Mouse (Mus musculus) G1E-ER4 (cell line): ENCODE results near the gene Sf1. TPM values are rescaled to one million over a fixed set of nuclear protein-coding genes. Genes with fewer than 3 reads are reported as not detected.

Source experiments
- GATA1 ChIP-seq: IDR thresholded peaks from one replicate; pipeline ENCODE4 v1.8.0; 2012; ENCODE audit warnings: low read length, inconsistent platforms
- polyA plus RNA-seq: library from polyadenylated mRNA; stranded (reverse); fragments of >175 nt; gene quantifications from 2 replicates; pipeline ENCODE4 v1.2.3, GENCODE M21; 2012

Gene Sf1
- polyA plus RNA-seq, 1 experiment: 2,221 TPM

DNA sequence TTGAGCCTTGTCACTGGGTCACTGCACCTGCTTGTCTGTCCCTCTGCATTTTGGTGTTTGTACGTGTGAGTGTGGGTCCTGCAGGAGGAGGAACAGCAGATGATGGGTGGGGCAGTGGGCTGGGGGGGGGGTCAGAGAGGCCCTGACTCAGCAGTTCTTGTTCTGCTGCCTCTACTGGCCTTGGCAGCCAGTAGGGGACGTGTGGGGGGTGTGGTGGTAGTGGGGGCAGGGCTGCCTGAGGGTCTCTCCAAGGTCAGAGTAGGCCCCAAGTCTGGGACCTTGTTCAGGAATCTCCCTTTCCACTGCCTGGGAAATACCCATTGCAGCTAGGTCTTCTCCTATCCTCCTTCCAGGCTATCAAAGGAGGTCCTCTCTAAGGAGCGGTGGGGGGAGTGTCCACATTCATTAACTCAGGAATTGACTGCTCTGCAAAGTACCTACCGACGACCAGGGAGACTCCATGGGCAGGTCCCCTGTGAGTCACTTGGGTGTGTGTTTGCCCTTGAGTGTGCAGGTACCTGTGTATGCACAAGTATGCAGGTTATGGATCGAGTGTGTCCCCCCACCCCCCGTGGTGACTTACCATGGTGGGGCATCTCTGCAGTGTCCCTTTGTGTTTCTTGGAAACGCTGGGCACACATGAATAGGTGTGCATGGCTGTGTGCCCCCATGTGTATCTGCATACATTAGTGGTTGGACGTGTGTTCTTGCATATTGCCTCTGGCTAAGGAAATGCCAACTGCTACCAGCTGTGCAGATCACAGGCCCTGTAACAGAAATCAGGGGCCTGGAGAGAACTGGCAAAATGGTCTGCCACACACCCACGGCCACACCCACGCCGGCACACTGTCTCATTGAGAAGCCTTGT, 53.6 kb downstream of the Sf1 start:
- no peak for TF ChIP-seq GATA1

DNA sequence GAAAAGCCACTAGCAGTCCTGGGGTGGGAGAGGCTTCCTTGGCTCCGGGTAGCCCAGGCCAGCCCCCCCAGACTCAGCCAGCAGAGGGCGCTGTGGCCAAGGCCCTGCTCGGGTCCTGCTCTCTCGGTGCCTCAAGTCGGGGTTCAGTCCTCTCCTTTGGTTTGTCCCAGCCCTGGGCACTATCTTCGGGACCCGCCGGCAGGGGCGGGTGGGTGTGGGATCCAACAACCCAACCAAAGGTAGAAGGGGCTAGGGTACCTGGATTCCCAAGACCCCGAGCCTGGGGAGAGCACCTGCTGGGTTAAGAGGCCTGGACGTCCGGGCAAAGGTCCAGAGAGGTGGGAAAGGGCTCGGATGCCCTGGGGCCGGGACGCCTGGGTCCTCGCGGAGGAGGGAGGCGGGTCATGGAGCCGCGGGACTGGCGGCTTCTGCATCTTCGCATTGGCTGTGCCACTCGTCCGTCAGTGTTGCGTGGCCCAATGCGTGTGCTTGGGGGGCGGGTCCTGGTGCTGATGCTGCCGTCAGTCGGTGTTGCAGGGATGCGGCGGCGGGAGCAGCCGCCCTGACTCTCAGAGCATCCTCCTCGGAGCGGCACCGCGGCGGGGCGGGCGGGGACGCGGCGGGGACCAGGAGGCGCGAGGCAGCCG, 54.9 kb downstream of the Sf1 start, which contains the start of gene Nrxn2:
Gene Nrxn2, plus strand, starts transcription at position 499 of the 647 bp plus-strand sequence.
- no peak for TF ChIP-seq GATA1

DNA sequence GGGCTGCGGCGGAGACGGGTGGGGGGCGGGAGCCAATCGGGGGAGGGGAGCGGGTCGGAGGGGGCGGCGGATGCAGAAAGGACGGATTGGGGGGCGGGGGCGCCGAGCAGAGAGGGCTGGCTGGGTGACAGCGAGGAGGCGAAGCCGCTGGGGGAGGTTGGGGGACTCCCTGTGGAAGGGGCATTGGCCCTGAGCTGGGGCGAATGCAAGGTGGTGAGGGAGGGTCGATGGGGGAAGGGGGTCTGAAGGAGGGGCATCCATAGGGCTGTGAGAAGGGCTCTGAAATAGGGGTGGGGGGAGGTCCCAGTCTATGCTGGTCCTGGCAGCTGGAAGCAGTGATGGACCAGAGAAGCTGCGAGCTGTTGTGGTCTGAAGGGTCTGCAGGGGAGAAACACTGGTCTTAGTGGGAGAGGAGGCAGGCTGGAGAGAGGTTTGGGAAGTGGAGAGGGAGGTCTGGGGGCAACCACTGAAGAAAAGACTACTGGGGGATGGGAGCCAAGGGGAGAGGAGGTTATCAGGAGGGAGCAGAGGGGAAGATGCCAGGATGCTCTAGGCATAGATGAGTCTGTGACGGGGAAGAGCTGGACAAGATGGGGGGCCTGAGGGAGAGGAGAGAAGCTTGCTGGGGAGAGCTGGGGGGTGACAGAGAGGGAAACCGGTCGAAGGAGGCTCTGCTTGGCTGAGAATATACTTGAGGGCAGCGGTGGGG, 55.6 kb downstream of the Sf1 start:
- TF ChIP-seq GATA1: no peak

DNA sequence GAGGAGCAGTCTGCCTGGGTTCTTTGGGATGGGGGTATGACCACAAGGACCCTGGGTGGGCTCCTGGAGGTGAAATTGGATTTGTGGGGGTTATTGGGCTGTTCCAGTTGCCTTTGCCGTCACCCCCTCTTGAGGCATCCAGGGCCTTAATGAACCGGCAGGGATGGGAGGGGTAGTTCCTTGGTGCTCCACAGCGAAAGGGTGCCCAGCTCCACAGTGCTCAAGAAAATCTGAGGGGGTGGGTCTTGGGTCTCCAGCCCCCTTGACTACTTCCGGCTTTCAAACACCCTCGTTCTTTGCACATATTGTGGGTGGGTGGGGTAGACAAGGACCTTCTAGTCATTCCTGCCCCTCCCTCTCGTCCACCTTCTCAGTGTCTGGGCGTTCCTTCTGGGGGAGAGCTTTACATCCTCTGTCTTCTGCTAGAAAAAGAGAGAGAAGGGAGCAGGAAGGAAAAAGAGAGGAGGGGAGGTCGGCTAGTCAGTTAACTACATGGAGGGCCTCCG, 56.4 kb downstream of the Sf1 start:
- TF ChIP-seq GATA1: no peak

DNA sequence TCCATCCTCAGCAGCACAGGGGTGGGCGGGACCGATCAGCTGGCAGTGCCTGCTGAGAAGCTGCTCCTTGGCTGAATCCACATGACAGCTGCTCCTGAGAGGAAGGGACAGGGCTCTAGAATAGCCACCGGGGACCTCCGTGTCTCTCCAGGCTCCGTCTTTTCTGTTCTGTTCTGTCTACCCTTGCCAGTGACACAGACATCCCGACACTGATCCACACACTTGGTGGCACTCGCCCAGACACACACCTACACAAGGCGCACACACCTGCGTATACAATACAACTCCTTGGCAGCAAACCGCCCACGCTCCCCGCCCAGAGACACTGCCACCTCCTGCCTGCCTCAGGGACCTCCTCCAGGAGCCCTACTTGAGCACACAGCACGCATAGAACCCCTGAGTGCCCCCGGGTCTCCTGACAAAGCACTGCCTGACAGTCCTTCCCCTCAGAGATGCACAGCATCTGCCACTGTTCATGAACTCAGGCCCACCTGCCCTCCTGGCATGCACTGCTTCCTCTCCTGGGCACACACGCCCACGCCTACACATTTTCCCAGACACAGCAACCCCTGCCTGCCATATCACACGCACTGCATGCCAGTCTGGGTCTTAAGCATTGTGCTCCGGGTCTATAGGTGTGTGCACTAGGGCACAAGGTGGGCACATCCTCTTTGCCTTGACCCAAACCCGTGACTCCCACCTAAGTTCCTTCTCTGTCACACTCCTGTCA, 57.2 kb downstream of the Sf1 start:
- no peak for TF ChIP-seq GATA1

DNA sequence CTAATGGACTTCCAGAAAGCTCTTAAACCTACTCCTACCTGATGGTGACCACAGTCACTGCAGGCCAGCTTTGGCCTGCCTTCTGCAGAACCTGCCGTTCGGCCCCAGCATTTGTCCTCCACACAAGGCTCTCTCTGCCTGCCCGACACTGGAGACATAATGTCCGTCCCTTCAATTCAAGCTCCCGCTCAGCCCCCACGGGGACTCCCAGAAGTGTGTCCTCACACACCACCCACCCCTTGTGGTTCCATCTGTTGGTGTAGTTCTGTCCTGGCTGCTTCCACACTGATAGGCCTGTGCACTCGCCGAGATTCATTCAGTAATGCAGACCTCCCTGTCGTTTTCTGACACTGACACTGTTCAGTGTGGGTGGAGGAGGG, 57.7 kb downstream of the Sf1 start:
- TF ChIP-seq GATA1: no peak

DNA sequence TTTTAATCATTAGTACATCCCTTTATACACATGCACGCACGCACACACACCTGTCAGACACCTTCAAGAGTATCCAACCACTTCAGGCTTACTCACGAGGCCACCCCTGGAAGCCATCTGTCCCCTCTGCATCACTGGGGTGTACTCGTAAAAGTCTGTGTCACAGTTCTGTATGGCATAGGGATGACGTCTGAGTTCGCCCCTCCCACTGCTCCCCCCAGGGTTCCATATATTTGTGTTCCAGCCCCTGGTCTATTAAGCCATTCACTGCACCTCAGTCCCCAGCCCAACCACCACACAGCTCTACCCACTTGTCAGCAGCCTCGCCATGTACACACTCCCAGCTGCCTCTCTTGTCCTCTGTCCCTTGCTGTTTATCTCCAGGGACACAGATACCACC, 58.5 kb downstream of the Sf1 start:
- TF ChIP-seq GATA1: no peak

DNA sequence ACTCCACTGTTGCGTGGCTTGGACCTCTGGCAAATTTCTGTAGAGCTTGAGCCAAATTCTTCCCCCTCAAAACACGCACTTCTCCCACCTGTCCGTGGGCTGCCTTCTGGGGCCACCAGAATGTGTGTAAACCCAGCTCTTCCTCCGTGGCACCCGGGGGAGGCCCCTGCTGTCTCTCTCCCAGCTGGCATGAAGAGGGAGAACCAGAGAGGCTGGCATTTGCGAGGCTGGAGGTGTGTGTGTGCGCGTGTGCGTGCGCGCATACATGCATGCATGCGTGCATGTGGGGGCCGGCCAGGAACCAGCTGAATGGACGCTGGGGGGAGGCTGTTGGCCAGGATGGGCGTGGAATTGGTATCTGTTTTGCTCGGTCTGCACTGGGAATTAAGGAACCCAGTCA, 59.8 kb downstream of the Sf1 start:
- no peak for TF ChIP-seq GATA1

DNA sequence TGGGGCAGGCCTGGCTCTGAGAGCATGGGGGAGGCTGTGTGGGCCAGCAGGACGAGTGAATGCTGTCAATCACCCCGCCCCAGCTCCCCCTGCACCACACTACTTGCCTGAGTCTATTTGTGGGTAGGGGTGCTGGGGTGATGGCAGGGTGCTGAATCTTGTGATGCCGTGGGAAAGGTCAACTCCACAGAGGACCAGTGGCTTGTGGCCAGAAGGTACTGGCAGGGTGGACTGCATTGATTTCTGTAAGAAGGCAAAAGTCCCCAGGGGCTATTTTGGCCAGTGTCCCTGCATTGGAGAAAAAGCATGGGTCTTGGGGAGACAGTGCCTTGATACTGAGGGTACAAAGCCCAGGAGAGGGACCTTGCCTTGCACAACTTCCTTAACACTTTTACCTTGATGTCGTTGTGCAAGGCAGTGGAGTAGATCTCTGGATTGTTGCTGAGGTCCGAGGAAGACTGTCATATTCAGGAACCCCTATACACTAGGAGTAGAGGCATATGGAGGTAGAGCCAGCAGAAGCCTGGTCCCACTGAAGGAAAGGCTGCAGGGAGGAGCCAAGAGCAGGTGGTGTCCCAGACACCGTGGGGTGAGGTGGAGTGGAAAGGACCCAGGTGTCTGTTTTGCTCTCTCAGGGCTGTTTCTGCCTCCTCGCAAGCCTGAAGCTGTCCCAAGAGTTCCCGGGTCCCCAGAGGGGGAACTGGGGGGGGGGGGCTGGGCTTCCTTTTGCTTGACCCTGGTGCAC, 60.8 kb downstream of the Sf1 start:
- TF ChIP-seq GATA1: no peak

DNA sequence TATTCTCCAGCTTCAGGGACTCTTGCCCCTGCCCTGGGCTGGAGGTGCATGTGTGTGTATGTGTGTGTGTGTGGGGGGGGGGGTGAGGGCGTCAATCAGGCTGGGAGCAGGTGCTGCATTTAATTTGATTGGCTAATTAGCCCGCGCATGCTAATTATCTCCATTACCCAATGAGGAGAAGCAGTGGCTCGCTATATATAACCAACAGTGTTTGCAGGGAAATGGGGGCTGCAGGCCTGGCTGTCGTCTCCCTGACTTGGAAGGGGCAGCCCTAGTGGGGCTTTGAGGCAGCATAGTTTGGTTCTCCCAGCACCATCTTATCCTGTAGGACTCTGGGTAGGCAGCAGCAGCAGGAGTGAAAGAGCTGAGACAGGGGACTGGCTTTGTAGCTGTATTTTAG, 62.1 kb downstream of the Sf1 start:
- no peak for TF ChIP-seq GATA1

DNA sequence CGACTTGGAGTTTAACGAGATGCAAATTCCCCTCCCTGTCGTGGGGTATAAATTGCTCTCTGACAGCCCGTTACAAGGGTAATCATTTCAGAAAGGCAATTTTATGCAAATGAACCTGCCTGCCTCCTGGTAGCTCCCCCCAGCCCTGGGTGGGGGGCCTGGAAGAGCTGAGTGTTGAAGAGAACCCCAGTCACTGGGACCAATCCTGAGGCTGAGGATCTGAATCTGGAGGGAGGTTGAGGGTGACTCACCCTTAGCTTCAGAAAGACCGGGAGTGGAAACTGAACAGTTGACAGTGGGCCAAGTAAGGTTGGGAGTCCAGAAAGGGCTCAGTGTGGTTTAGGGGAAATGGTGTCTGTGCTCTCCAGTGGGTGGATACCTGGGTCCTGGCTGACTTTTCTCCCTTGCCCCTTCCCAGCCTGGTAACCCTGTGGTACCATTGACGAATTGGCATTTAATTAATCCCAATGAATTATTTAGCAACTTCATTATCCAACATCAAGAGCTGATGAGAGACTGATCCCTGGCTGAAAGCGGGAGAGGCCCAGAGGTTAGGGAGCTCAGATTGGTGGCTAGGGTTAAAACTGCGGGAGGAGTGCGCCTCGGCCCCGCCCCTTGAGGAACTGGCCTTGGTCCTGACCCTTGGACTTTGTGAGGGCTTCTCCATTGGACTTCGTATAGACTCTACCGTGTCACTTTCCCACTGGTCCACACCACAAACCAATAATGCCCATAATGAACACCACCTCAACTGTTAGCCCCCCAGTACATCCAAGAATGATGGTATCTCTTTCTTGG, 63.4 kb downstream of the Sf1 start:
- no peak for TF ChIP-seq GATA1

Other genes with a start within 250 kb of the Sf1 start
- 82.9 and 91.0 TPM in 2 replicates for gene Sac3d1, start 245.0 kb upstream of the Sf1 start, polyA plus RNA-seq
- 89.0 and 122 TPM in 2 replicates for gene Snx15, start 235.4 kb upstream of the Sf1 start, polyA plus RNA-seq
- gene Batf2, start 222.7 kb upstream of the Sf1 start, polyA plus RNA-seq: not detected in 2 replicates
- 81.6 and 111 TPM in 2 replicates for gene Arl2, start 222.1 kb upstream of the Sf1 start, polyA plus RNA-seq
- gene Majin, start 179.3 kb upstream of the Sf1 start, polyA plus RNA-seq: not detected in 2 replicates
- not detected in 2 replicates for gene Gpha2, start 137.3 kb upstream of the Sf1 start, polyA plus RNA-seq
- 10.7 and 14.2 TPM in 2 replicates for gene Ppp2r5b, start 127.8 kb upstream of the Sf1 start, polyA plus RNA-seq
- 43.9 and 49.6 TPM in 2 replicates for gene Atg2a, start 122.0 kb upstream of the Sf1 start, polyA plus RNA-seq
- 231 and 274 TPM in 2 replicates for gene Ehd1, start 87.0 kb upstream of the Sf1 start, polyA plus RNA-seq
- gene Cdc42bpg, start 57.2 kb upstream of the Sf1 start, polyA plus RNA-seq: 10.8 and 12.9 TPM in 2 replicates
- 158 and 188 TPM in 2 replicates for gene Men1, start 28.7 kb upstream of the Sf1 start, polyA plus RNA-seq
- 24.6 and 36.1 TPM in 2 replicates for gene Map4k2, start 22.6 kb upstream of the Sf1 start, polyA plus RNA-seq
- 0.43 and 1.0 TPM in 2 replicates for gene Pygm, start 20.7 kb downstream of the Sf1 start, polyA plus RNA-seq
- 21.2 and 28.0 TPM in 2 replicates for gene Rasgrp2, start 35.6 kb downstream of the Sf1 start, polyA plus RNA-seq
- gene Nrxn2, start 55.0 kb downstream of the Sf1 start, polyA plus RNA-seq: 0.05 and 0.17 TPM in 2 replicates
- not detected in 2 replicates for gene Slc22a12, start 179.3 kb downstream of the Sf1 start, polyA plus RNA-seq